ENCODE assay signal across 8 mouse cellular contexts in genomic region chr8:25331161-25331776, GRCm38 (mm10).
DNase-seq lines count a peak whose midpoint lies in the region; ATAC-seq lines count a peak whose summit lies in the region.

No protein-coding gene starts in this region.

- no peaks in the 10 kb centered on the region for H3K36me3 ChIP-seq in neural tube, embryonic 11.5 days (ENCODE audit: control insufficient read depth, insufficient read depth, low read length)
- H3K36me3 ChIP-seq in neural tube, embryonic 15.5 days: no peaks in the 10 kb centered on the region
- H3K36me3 ChIP-seq in hindbrain, embryonic 12.5 days: no peaks in the 10 kb centered on the region

- no peaks in the 10 kb centered on the region for H3K9me3 ChIP-seq in neural tube, embryonic 11.5 days (ENCODE audit: control insufficient read depth, low read length)
- no peaks in the 10 kb centered on the region for H3K9me3 ChIP-seq in neural tube, embryonic 15.5 days (replicated peaks)
- no peaks in the 10 kb centered on the region for H3K9me3 ChIP-seq in hindbrain, embryonic 12.5 days (replicated peaks)

- WGBS in neural tube, embryonic 11.5 days: 58% methylated on average over 7 of the region's 7 CpGs
- 49% methylated on average over 7 of the region's 7 CpGs for WGBS in neural tube, embryonic 15.5 days
- 60% methylated on average over 7 of the region's 7 CpGs for WGBS in hindbrain, embryonic 12.5 days

- no peak overlapping the region for H3K4me2 ChIP-seq in neural tube, embryonic 11.5 days (ENCODE audit: low read depth)
- H3K4me2 ChIP-seq in neural tube, embryonic 15.5 days: no peak overlapping the region
- H3K4me2 ChIP-seq in hindbrain, embryonic 12.5 days (replicated peaks): no peak overlapping the region

- no peak overlapping the region for H3K4me3 ChIP-seq in neural tube, embryonic 11.5 days (ENCODE audit: low read depth, low read length)
- no peak overlapping the region for H3K4me3 ChIP-seq in neural tube, embryonic 15.5 days (replicated peaks)
- no peak overlapping the region for H3K4me3 ChIP-seq in hindbrain, embryonic 12.5 days

- no peak for ATAC-seq in neural tube, embryonic 11.5 days (ENCODE audit: insufficient read depth, low FRiP score, low TSS enrichment)
- ATAC-seq in granulocyte monocyte progenitor cell, adult 5-6 weeks (replicated peaks; ENCODE audit: poor library complexity, severe bottlenecking): peak; percentile 79
- ATAC-seq in neural tube, embryonic 15.5 days (ENCODE audit: low FRiP score): no peak
- no peak for ATAC-seq in hindbrain, embryonic 12.5 days (ENCODE audit: low FRiP score)

- no peak overlapping the region for H3K9ac ChIP-seq in neural tube, embryonic 11.5 days (ENCODE audit: low read length)
- H3K9ac ChIP-seq in neural tube, embryonic 15.5 days (replicated peaks): no peak overlapping the region
- H3K9ac ChIP-seq in hindbrain, embryonic 12.5 days: no peak overlapping the region

- DNase-seq in neural tube, embryonic 11.5 days (ENCODE audit: low spot score): no peak
- no peak for DNase-seq in neural tube, embryonic 10.5 days (ENCODE audit: extremely low spot score, low spot score)
- peak; percentile 47 to 53 for DNase-seq in kidney, postnatal 36 days
- no peak for DNase-seq in cerebellum, postnatal 10 days
- no peak for DNase-seq in c-Kit-positive CD71-positive TER-119-positive erythroid progenitor cells, embryonic 14.5 days (ENCODE audit: low spot score)

- H3K27me3 ChIP-seq in neural tube, embryonic 11.5 days (ENCODE audit: control insufficient read depth, insufficient read depth, low read length): no peaks in the 10 kb centered on the region
- no peaks in the 10 kb centered on the region for H3K27me3 ChIP-seq in neural tube, embryonic 15.5 days (replicated peaks)
- H3K27me3 ChIP-seq in hindbrain, embryonic 12.5 days: no peaks in the 10 kb centered on the region; the same call in 1 of the 2 replicates

- 0 out of 2 replicates have a peak overlapping the region, but pooled peaks have one; percentile 23 for H3K27ac ChIP-seq in neural tube, embryonic 11.5 days (ENCODE audit: low read depth, low read length)
- H3K27ac ChIP-seq in neural tube, embryonic 15.5 days (replicated peaks): peak overlapping the region; percentile 67
- H3K27ac ChIP-seq in hindbrain, embryonic 12.5 days: no peak overlapping the region

- H3K4me1 ChIP-seq in neural tube, embryonic 11.5 days (ENCODE audit: control insufficient read depth, insufficient read depth, low read length): peaks cover 10% of the 10 kb centered on the region
- H3K4me1 ChIP-seq in neural tube, embryonic 15.5 days: peaks cover 45% of the 10 kb centered on the region
- H3K4me1 ChIP-seq in hindbrain, embryonic 12.5 days: peaks cover 12% of the 10 kb centered on the region

Comparison
In these comparisons a context has a peak if more than half of its experiments do, and no peak if none do; other contexts are left out.
1. DNase-seq: peak in kidney, postnatal 36 days (2 of 2); none in neural tube, embryonic 11.5 days (single experiment), neural tube, embryonic 10.5 days (single experiment), cerebellum, postnatal 10 days (0 of 2) and c-Kit-positive CD71-positive TER-119-positive erythroid progenitor cells, embryonic 14.5 days (single experiment).